Mouse (Mus musculus): Measurements from ENCODE around the gene Olfr1219. TPM values are rescaled to one million over a fixed set of nuclear protein-coding genes. Genes with fewer than 3 reads are reported as not detected.

Olfr1219 gene
- total and polyA plus RNA-seq, 3 experiments: not detected

DNA sequence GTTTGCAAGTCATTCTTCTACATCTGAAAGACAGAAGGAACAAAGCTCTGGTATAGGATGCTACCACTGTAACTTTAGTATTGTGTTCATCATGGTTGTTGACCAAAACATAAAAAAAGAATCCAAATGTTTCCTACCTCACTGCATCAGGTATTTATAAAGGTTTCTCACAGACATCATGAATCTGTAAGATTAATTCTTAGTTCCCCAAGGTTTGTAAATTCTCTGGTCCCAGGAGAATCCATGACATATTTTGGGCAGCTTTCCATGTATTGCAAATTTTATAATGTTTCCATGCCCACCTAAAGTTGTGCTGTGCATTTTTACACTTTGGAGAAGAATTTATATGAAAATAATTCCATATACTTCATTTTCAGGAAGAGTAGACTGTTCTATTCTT lies 22.2 kb downstream of the Olfr1219 start, which contains the start of gene Olfr1218:
TSS of gene Olfr1218 (minus strand) at position 101 of the 400 bp plus-strand sequence.
- H3K27ac ChIP-seq (ENCODE audit: insufficient read depth, low read depth): no peak within 1 kb of the TSS
- no peaks in the 10 kb centered on the region for H3K4me1 ChIP-seq (ENCODE audit: control insufficient read depth in 1 of 2, insufficient read depth in 2 of 2)
- in situ Hi-C loops (cut with MboI; ENCODE audit: low pct_ligation_motif_present, low pct_unique_long_range_greater_than_20kb, low sequenced_read_pairs) (no loop called here), dilution Hi-C loops (cut with MboI; ENCODE audit: extremely low pct_ligation_motif_present, extremely low pct_unique_long_range_greater_than_20kb, low sequenced_read_pairs) (no loop called here)
- no peaks in the 10 kb centered on the region for H3K36me3 ChIP-seq (replicated peaks in 1 of 2; ENCODE audit: control insufficient read depth in 1 of 2, insufficient read depth in 1 of 2, low read length in 1 of 2)
- DNase-seq (ENCODE audit: extremely low read depth): no peak
- no peaks in the 10 kb centered on the region for H3K79me2 ChIP-seq (replicated peaks; ENCODE audit: control insufficient read depth, extremely low read depth, insufficient read depth, poor library complexity, severe bottlenecking)
- peaks cover 1% of the 10 kb centered on the region for H3K9me3 ChIP-seq (replicated peaks; ENCODE audit: low read length)
- no peak for TF ChIP-seq JUN (IDR thresholded peaks at IDR 0.05; ENCODE audit: insufficient read depth, low read depth, low read length)
- no peak for TF ChIP-seq ELF1 (IDR thresholded peaks at IDR 0.05; ENCODE audit: low read depth, low read length)
- no peak for TF ChIP-seq IRF4 (IDR thresholded peaks at IDR 0.05; ENCODE audit: low read depth, low read length)
- no peak for TF ChIP-seq MAZ (IDR thresholded peaks at IDR 0.05; ENCODE audit: low read depth, low read length)
- TF ChIP-seq BHLHE40 (IDR thresholded peaks at IDR 0.05; ENCODE audit: low read depth, low read length): no peak
- no peak for TF ChIP-seq CTCF (conservative IDR thresholded peaks at IDR 0.05 in 1 of 2, IDR thresholded peaks at IDR 0.05 in 1 of 2; ENCODE audit: low read depth in 2 of 2, low read length in 2 of 2)
- TF ChIP-seq ETS1 (conservative IDR thresholded peaks at IDR 0.05; ENCODE audit: low read depth, low read length): no peak
- no peak for TF ChIP-seq USF1 (IDR thresholded peaks at IDR 0.05; ENCODE audit: low read depth, low read length)
- no peak for TF ChIP-seq KAT2A (IDR thresholded peaks at IDR 0.05; ENCODE audit: insufficient replicate concordance, low read length)
- no peak for TF ChIP-seq ZNF384 (IDR thresholded peaks at IDR 0.05; ENCODE audit: low read depth, low read length)
- no peak for TF ChIP-seq POLR2A (IDR thresholded peaks at IDR 0.05; ENCODE audit: low read depth, low read length)
- H3K9ac ChIP-seq (ENCODE audit: insufficient read depth, low read depth): no peak within 1 kb of the TSS
- no peaks in the 10 kb centered on the region for H3K27me3 ChIP-seq (replicated peaks)
- H3K4me3 ChIP-seq (replicated peaks in 1 of 3; ENCODE audit: low read depth in 2 of 3, low read length in 2 of 3, poor library complexity in 1 of 3): no peak within 1 kb of the TSS
- H3K4me2 ChIP-seq (ENCODE audit: insufficient read depth, low read depth, poor library complexity, severe bottlenecking): no peak within 1 kb of the TSS

DNA sequence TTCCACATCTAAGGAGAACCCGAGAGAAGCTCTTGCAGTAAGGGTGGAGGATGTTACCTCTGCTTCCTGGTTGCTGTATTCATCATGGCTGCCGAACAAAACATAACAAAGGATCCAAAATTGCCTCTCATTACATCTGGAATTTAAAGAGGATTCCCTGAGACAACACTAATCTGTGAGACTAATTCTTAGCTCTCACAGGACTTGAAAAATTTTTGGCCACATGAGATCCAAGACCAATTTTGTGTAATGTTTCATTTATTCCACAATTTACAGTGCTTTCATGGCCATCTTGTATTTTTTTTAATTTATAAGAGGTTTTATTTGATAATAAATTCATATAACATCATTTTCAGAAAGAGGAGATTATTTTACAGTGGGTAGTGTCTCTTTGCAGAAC lies 51.3 kb downstream of the Olfr1219 start, which contains the start of gene Olfr1217:
TSS of gene Olfr1217 (minus strand) at position 101 of the 400 bp plus-strand sequence.
- Histone ChIP-seq H3K9ac (ENCODE audit: insufficient read depth, low read depth) (no peak within 1 kb of the TSS), H3K79me2 (replicated peaks; ENCODE audit: control insufficient read depth, extremely low read depth, insufficient read depth, poor library complexity, severe bottlenecking) (no peaks in the 10 kb centered on the region), H3K4me1 (ENCODE audit: control insufficient read depth in 1 of 2, insufficient read depth in 2 of 2) (no peaks in the 10 kb centered on the region), H3K4me2 (ENCODE audit: insufficient read depth, low read depth, poor library complexity, severe bottlenecking) (no peak within 1 kb of the TSS), H3K36me3 (replicated peaks in 1 of 2; ENCODE audit: control insufficient read depth in 1 of 2, insufficient read depth in 1 of 2, low read length in 1 of 2) (no peaks in the 10 kb centered on the region), H3K27me3 (replicated peaks) (no peaks in the 10 kb centered on the region), H3K27ac (ENCODE audit: insufficient read depth, low read depth) (no peak within 1 kb of the TSS), H3K9me3 (replicated peaks; ENCODE audit: low read length) (peaks cover 11% of the 10 kb centered on the region), H3K4me3 (replicated peaks in 1 of 3; ENCODE audit: low read depth in 2 of 3, low read length in 2 of 3, poor library complexity in 1 of 3) (no peak within 1 kb of the TSS)
- no peak for DNase-seq (ENCODE audit: extremely low read depth)
- TF ChIP-seq JUN (IDR thresholded peaks at IDR 0.05; ENCODE audit: insufficient read depth, low read depth, low read length) (no peak), POLR2A (IDR thresholded peaks at IDR 0.05; ENCODE audit: low read depth, low read length) (no peak), MYC (IDR thresholded peaks at IDR 0.05; ENCODE audit: low read depth, low read length) (no peak), MAZ (IDR thresholded peaks at IDR 0.05; ENCODE audit: low read depth, low read length) (no peak), JUND (conservative IDR thresholded peaks at IDR 0.05; ENCODE audit: low read depth, low read length) (no peak), CHD2 (IDR thresholded peaks at IDR 0.05; ENCODE audit: low read length) (no peak), BHLHE40 (IDR thresholded peaks at IDR 0.05; ENCODE audit: low read depth, low read length) (no peak), NRF1 (IDR thresholded peaks at IDR 0.05; ENCODE audit: low read depth, low read length) (no peak), SMC3 (IDR thresholded peaks at IDR 0.05; ENCODE audit: low read depth, low read length) (no peak), USF2 (conservative IDR thresholded peaks at IDR 0.05; ENCODE audit: low read depth, low read length) (no peak), IRF4 (IDR thresholded peaks at IDR 0.05; ENCODE audit: low read depth, low read length) (no peak), MEF2A (IDR thresholded peaks at IDR 0.05; ENCODE audit: borderline replicate concordance, low read depth, low read length) (no peak), PAX5 (IDR thresholded peaks at IDR 0.05; ENCODE audit: low read length) (no peak)
- in situ Hi-C loops (cut with MboI; ENCODE audit: low pct_ligation_motif_present, low pct_unique_long_range_greater_than_20kb, low sequenced_read_pairs): no loop called here
- dilution Hi-C loops (cut with MboI; ENCODE audit: extremely low pct_ligation_motif_present, extremely low pct_unique_long_range_greater_than_20kb, low sequenced_read_pairs): no loop called here

Other genes starting within 250 kb of the Olfr1219 start
Only the 20 nearest of the 24 such genes appear.
- not detected in 2 replicates for gene Olfr1208, start 181.2 kb downstream of the Olfr1219 start, total RNA-seq (2012; rRNA removed)
- gene Olfr1208, start 181.2 kb downstream of the Olfr1219 start, total RNA-seq (2014; rRNA removed): not detected in 2 replicates
- gene Olfr1208, start 181.2 kb downstream of the Olfr1219 start, polyA plus RNA-seq (2012; ENCODE audit: insufficient read length, low read depth): not detected in 2 replicates
- not detected in 2 replicates for gene Olfr1209, start 168.4 kb downstream of the Olfr1219 start, total RNA-seq (2012; rRNA removed)
- not detected in 2 replicates for gene Olfr1209, start 168.4 kb downstream of the Olfr1219 start, total RNA-seq (2014; rRNA removed)
- gene Olfr1209, start 168.4 kb downstream of the Olfr1219 start, polyA plus RNA-seq (2012; ENCODE audit: insufficient read length, low read depth): not detected in 2 replicates
- not detected in 2 replicates for gene Olfr1211, start 145.4 kb downstream of the Olfr1219 start, total RNA-seq (2012; rRNA removed)
- gene Olfr1211, start 145.4 kb downstream of the Olfr1219 start, total RNA-seq (2014; rRNA removed): not detected in 2 replicates
- gene Olfr1211, start 145.4 kb downstream of the Olfr1219 start, polyA plus RNA-seq (2012; ENCODE audit: insufficient read length, low read depth): not detected in 2 replicates
- gene Olfr1212, start 129.5 kb downstream of the Olfr1219 start, total RNA-seq (2012; rRNA removed): not detected in 2 replicates
- gene Olfr1212, start 129.5 kb downstream of the Olfr1219 start, total RNA-seq (2014; rRNA removed): not detected in 2 replicates
- gene Olfr1212, start 129.5 kb downstream of the Olfr1219 start, polyA plus RNA-seq (2012; ENCODE audit: insufficient read length, low read depth): not detected in 2 replicates
- not detected in 2 replicates for gene Gm13762, start 103.2 kb downstream of the Olfr1219 start, total RNA-seq (2012; rRNA removed)
- not detected in 2 replicates for gene Gm13762, start 103.2 kb downstream of the Olfr1219 start, total RNA-seq (2014; rRNA removed)
- not detected in 2 replicates for gene Gm13762, start 103.2 kb downstream of the Olfr1219 start, polyA plus RNA-seq (2012; ENCODE audit: insufficient read length, low read depth)
- gene Olfr1214, start 90.9 kb downstream of the Olfr1219 start, total RNA-seq (2012; rRNA removed): not detected in 2 replicates
- gene Olfr1214, start 90.9 kb downstream of the Olfr1219 start, total RNA-seq (2014; rRNA removed): not detected in 2 replicates
- gene Olfr1214, start 90.9 kb downstream of the Olfr1219 start, polyA plus RNA-seq (2012; ENCODE audit: insufficient read length, low read depth): not detected in 2 replicates
- gene Olfr1215, start 76.5 kb downstream of the Olfr1219 start, total RNA-seq (2012; rRNA removed): not detected in 2 replicates
- not detected in 2 replicates for gene Olfr1215, start 76.5 kb downstream of the Olfr1219 start, total RNA-seq (2014; rRNA removed)
- gene Olfr1215, start 76.5 kb downstream of the Olfr1219 start, polyA plus RNA-seq (2012; ENCODE audit: insufficient read length, low read depth): not detected in 2 replicates
- not detected in 2 replicates for gene Olfr1216, start 65.2 kb downstream of the Olfr1219 start, total RNA-seq (2012; rRNA removed)
- not detected in 2 replicates for gene Olfr1216, start 65.2 kb downstream of the Olfr1219 start, total RNA-seq (2014; rRNA removed)
- gene Olfr1216, start 65.2 kb downstream of the Olfr1219 start, polyA plus RNA-seq (2012; ENCODE audit: insufficient read length, low read depth): not detected in 2 replicates
- gene Olfr1217, start 51.4 kb downstream of the Olfr1219 start, total RNA-seq (2012; rRNA removed): not detected in 2 replicates
- not detected in 2 replicates for gene Olfr1217, start 51.4 kb downstream of the Olfr1219 start, total RNA-seq (2014; rRNA removed)
- gene Olfr1217, start 51.4 kb downstream of the Olfr1219 start, polyA plus RNA-seq (2012; ENCODE audit: insufficient read length, low read depth): not detected in 2 replicates
- not detected in 2 replicates for gene Olfr1218, start 22.3 kb downstream of the Olfr1219 start, total RNA-seq (2012; rRNA removed)
- gene Olfr1218, start 22.3 kb downstream of the Olfr1219 start, total RNA-seq (2014; rRNA removed): not detected in 2 replicates
- gene Olfr1218, start 22.3 kb downstream of the Olfr1219 start, polyA plus RNA-seq (2012; ENCODE audit: insufficient read length, low read depth): not detected in 2 replicates
- gene Olfr1220, start 23.3 kb upstream of the Olfr1219 start, total RNA-seq (2012; rRNA removed): not detected in 2 replicates
- gene Olfr1220, start 23.3 kb upstream of the Olfr1219 start, total RNA-seq (2014; rRNA removed): not detected in 2 replicates
- not detected in 2 replicates for gene Olfr1220, start 23.3 kb upstream of the Olfr1219 start, polyA plus RNA-seq (2012; ENCODE audit: insufficient read length, low read depth)
- not detected in 2 replicates for gene Olfr1221, start 33.8 kb upstream of the Olfr1219 start, total RNA-seq (2012; rRNA removed)
- not detected in 2 replicates for gene Olfr1221, start 33.8 kb upstream of the Olfr1219 start, total RNA-seq (2014; rRNA removed)
- gene Olfr1221, start 33.8 kb upstream of the Olfr1219 start, polyA plus RNA-seq (2012; ENCODE audit: insufficient read length, low read depth): not detected in 2 replicates
- not detected in 2 replicates for gene Olfr1222, start 49.5 kb upstream of the Olfr1219 start, total RNA-seq (2012; rRNA removed)
- gene Olfr1222, start 49.5 kb upstream of the Olfr1219 start, total RNA-seq (2014; rRNA removed): not detected in 2 replicates
- not detected in 2 replicates for gene Olfr1222, start 49.5 kb upstream of the Olfr1219 start, polyA plus RNA-seq (2012; ENCODE audit: insufficient read length, low read depth)
- gene Olfr1223, start 68.0 kb upstream of the Olfr1219 start, total RNA-seq (2012; rRNA removed): not detected in 2 replicates
- not detected in 2 replicates for gene Olfr1223, start 68.0 kb upstream of the Olfr1219 start, total RNA-seq (2014; rRNA removed)
- gene Olfr1223, start 68.0 kb upstream of the Olfr1219 start, polyA plus RNA-seq (2012; ENCODE audit: insufficient read length, low read depth): not detected in 2 replicates
- gene Olfr1224-ps1, start 80.6 kb upstream of the Olfr1219 start, total RNA-seq (2012; rRNA removed): not detected in 2 replicates
- gene Olfr1224-ps1, start 80.6 kb upstream of the Olfr1219 start, total RNA-seq (2014; rRNA removed): not detected in 2 replicates
- not detected in 2 replicates for gene Olfr1224-ps1, start 80.6 kb upstream of the Olfr1219 start, polyA plus RNA-seq (2012; ENCODE audit: insufficient read length, low read depth)
- not detected in 2 replicates for gene Olfr1225, start 91.2 kb upstream of the Olfr1219 start, total RNA-seq (2012; rRNA removed)
- gene Olfr1225, start 91.2 kb upstream of the Olfr1219 start, total RNA-seq (2014; rRNA removed): not detected in 2 replicates
- not detected in 2 replicates for gene Olfr1225, start 91.2 kb upstream of the Olfr1219 start, polyA plus RNA-seq (2012; ENCODE audit: insufficient read length, low read depth)
- gene Olfr1226, start 116.5 kb upstream of the Olfr1219 start, total RNA-seq (2012; rRNA removed): not detected in 2 replicates
- not detected in 2 replicates for gene Olfr1226, start 116.5 kb upstream of the Olfr1219 start, total RNA-seq (2014; rRNA removed)
- not detected in 2 replicates for gene Olfr1226, start 116.5 kb upstream of the Olfr1219 start, polyA plus RNA-seq (2012; ENCODE audit: insufficient read length, low read depth)
- gene Olfr1228, start 170.5 kb upstream of the Olfr1219 start, total RNA-seq (2012; rRNA removed): not detected in 2 replicates
- not detected in 2 replicates for gene Olfr1228, start 170.5 kb upstream of the Olfr1219 start, total RNA-seq (2014; rRNA removed)
- not detected in 2 replicates for gene Olfr1228, start 170.5 kb upstream of the Olfr1219 start, polyA plus RNA-seq (2012; ENCODE audit: insufficient read length, low read depth)
- gene Olfr1229, start 204.5 kb upstream of the Olfr1219 start, total RNA-seq (2012; rRNA removed): not detected in 2 replicates
- gene Olfr1229, start 204.5 kb upstream of the Olfr1219 start, total RNA-seq (2014; rRNA removed): not detected in 2 replicates
- not detected in 2 replicates for gene Olfr1229, start 204.5 kb upstream of the Olfr1219 start, polyA plus RNA-seq (2012; ENCODE audit: insufficient read length, low read depth)
- not detected in 2 replicates for gene Olfr1230, start 213.8 kb upstream of the Olfr1219 start, total RNA-seq (2012; rRNA removed)
- gene Olfr1230, start 213.8 kb upstream of the Olfr1219 start, total RNA-seq (2014; rRNA removed): not detected in 2 replicates
- not detected in 2 replicates for gene Olfr1230, start 213.8 kb upstream of the Olfr1219 start, polyA plus RNA-seq (2012; ENCODE audit: insufficient read length, low read depth)

All from CH12.LX (cell line).